Mouse (Mus musculus) erythroblast, embryonic 14.5 days (primary cell): ENCODE results near the gene Gldc. TPM values are rescaled to one million over a fixed set of nuclear protein-coding genes. Genes with fewer than 3 reads are reported as not detected.

ENCODE experiments used
- H3K27me3 ChIP-seq: 2 replicates; pipeline ENCODE4 v1.6.1; 2012; ENCODE audit warnings: inconsistent platforms; ENCODE audit not compliant: control insufficient read depth
- H3K36me3 ChIP-seq: 2 replicates; pipeline ENCODE4 v1.6.1; 2012; ENCODE audit warnings: mild to moderate bottlenecking, inconsistent platforms; ENCODE audit not compliant: control insufficient read depth
- H3K4me1 ChIP-seq: 2 replicates; pipeline ENCODE4 v1.6.1; 2012; ENCODE audit warnings: inconsistent platforms; ENCODE audit not compliant: control insufficient read depth
- H3K4me3 ChIP-seq: replicated peaks from 2 replicates; pipeline ENCODE3; 2012; ENCODE audit warnings: moderate library complexity, mild to moderate bottlenecking, inconsistent platforms
- H3K9me3 ChIP-seq: 2 replicates; pipeline ENCODE4 v1.6.1; 2012; ENCODE audit warnings: low read length, inconsistent platforms, mixed read lengths; ENCODE audit not compliant: control insufficient read depth
- GATA1 ChIP-seq: IDR thresholded peaks from 2 replicates; pipeline ENCODE4 v1.6.1; 2012; ENCODE audit warnings: low read length, inconsistent platforms, mixed read lengths
- TAL1 ChIP-seq: IDR thresholded peaks from 3 replicates; pipeline ENCODE4 v1.6.1; 2012; ENCODE audit warnings: low read length, inconsistent platforms, mixed read lengths
- polyA plus RNA-seq: library from polyadenylated mRNA; stranded (reverse); fragments of >175 nt; gene quantifications from 2 replicates; pipeline ENCODE4 v1.2.3, GENCODE M21; 2012

The Gldc gene
- polyA plus RNA-seq, 1 experiment = 0.03 TPM

DNA sequence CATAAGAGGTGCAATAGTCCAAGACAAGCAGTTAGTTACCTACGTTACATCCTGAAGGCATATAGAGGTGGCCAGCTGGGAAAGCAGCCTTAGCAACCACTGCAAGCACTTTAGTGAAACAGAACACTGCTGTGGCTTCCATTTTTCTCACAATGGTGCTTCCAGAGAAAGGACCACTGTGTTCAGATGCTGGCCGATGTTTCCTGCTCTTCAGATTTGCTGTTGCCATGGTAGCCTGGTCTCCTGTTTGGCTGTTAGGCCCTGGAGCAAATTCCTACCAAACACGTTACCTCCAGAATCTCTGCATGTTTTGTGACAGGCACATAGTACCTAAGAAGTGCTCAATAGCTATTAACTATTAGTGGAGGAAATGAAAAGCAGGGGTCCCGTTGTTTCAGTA lies 78.2 kb downstream of the Gldc start:
- Histone ChIP-seq H3K4me1 (no peaks in the 10 kb centered on the region), H3K4me3 (no peak overlapping the region), H3K27me3 (no peaks in the 10 kb centered on the region), H3K36me3 (peaks cover 77% of the 10 kb centered on the region), H3K9me3 (peaks cover 22% of the 10 kb centered on the region)
- TF ChIP-seq GATA1 (no peak), TAL1 (no peak)

DNA sequence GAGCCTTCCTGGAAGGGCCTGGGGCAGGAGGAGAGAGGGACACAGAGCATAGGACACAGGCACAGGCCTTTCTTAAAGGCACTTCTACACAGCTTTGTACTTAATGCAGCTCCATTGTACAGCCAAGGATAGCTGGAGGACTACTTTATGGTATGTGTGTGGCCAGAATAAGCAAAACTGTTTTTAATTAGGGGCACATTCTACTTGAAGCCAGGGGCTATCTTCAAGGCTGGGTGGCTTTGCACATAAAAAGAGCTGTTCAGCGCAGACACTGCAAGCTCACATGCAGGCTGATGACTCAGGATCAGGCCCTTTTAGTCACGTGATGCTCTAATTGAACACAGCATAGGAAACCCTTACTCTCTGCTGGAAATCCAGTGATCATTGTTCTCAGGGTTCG lies 79.0 kb downstream of the Gldc start:
- Histone ChIP-seq H3K9me3 (peaks cover 22% of the 10 kb centered on the region), H3K4me3 (no peak overlapping the region), H3K36me3 (peaks cover 85% of the 10 kb centered on the region), H3K4me1 (no peaks in the 10 kb centered on the region), H3K27me3 (no peaks in the 10 kb centered on the region)
- TF ChIP-seq TAL1 (no peak), GATA1 (no peak)

DNA sequence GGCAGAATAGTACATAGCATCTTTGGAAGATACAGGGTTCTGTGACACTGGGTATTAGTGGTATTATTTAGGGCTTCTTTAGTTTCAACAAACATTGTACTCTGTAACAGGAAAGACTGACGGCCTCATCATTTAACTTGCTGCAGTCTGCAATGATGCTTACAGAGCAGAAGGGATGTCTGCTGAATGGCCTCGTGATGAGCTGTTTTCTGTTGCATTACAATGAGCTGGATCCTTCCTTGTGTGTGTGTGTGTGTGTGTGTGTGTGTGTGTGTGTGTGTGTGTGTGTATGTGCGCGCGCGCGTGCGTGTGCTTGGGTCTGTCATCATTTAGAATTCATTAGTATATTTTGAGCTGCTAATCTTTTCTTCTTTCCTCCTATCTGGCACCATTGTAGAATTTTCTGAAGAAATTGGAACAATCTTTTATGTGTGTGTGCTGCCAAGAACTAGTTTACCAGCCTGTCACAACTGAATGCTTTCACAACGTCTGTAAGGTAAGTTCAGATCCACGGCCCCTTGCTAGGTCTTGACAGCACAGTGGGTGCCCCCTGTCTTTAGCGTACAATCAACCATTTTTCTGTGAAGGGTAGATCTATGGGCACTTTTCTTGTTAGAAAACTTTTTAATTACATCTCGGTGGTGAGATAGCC lies 83.5 kb downstream of the Gldc start:
- Histone ChIP-seq H3K9me3 (no peaks in the 10 kb centered on the region), H3K4me3 (no peak overlapping the region), H3K27me3 (no peaks in the 10 kb centered on the region), H3K36me3 (peaks cover 98% of the 10 kb centered on the region), H3K4me1 (no peaks in the 10 kb centered on the region)
- no peak for TF ChIP-seq TAL1
- TF ChIP-seq GATA1 = no peak

DNA sequence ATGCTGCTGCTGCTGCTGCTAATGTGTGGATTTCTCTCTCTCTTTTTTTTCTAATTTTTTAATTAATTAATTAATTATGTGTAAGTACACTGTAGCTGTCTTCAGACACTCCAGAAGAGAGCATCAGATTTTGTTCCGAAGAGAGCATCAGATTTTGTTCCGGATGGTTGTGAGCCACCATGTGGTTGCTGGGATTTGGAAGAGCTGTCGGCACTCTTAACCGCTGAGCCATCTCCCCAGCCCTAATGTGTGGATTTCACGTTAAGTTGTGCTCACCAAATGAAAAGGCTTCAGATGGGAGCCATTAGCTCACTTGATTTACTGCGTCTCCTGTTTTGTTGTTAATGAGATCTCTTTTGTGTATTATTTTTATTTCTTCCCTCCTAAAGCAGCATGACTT lies 85.1 kb downstream of the Gldc start:
- H3K36me3 ChIP-seq = peaks cover 96% of the 10 kb centered on the region
- TF ChIP-seq GATA1 (no peak), TAL1 (no peak)
- no peaks in the 10 kb centered on the region for H3K27me3 ChIP-seq
- H3K4me1 ChIP-seq = no peaks in the 10 kb centered on the region
- H3K9me3 ChIP-seq = no peaks in the 10 kb centered on the region
- no peak overlapping the region for H3K4me3 ChIP-seq

DNA sequence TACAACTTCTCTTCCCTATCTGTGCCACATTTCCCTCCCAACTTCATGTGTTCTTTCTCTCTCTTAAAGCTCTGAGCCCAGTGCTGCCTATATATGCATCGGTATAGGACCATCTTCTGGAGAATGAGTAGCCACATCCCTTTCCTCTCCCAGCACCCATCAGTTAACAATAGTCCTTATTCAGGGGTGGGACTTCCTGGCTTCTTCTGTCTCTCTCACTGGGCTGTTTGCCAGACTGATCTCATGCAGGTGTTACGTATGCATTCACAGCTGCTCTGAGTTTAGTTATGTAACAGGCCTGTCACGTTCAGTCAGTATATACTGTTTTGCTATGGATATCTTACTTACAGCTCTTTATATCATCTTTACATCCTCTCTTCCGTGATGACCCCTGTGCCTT lies 109.4 kb downstream of the Gldc start:
- TF ChIP-seq GATA1 (no peak), TAL1 (no peak)
- H3K9me3 ChIP-seq = no peaks in the 10 kb centered on the region
- peaks cover 57% of the 10 kb centered on the region for H3K36me3 ChIP-seq
- no peak overlapping the region for H3K4me3 ChIP-seq
- no peaks in the 10 kb centered on the region for H3K27me3 ChIP-seq
- H3K4me1 ChIP-seq = no peaks in the 10 kb centered on the region

DNA sequence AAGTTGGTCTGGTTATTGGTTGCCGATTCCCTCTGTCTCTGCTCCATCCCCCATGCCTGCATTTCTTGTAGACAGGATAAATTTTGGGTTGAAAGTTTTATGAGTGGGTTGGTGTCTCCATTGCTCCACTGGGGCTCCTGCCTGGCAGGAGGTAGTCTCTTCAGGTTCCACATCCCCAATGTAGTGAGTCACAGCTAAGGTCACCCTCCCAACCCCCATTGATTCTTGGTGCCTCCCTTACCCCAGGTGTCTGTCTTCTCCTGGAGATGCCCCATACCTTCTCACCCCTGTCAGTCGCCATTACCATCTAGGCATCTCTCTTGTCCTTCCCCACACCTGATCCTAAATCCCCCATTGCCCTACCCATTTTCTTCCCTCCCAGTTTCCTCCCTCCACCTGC lies 121.0 kb downstream of the Gldc start:
- Histone ChIP-seq H3K36me3 (peaks cover 51% of the 10 kb centered on the region), H3K9me3 (no peaks in the 10 kb centered on the region), H3K27me3 (no peaks in the 10 kb centered on the region), H3K4me3 (no peak overlapping the region), H3K4me1 (peaks cover 43% of the 10 kb centered on the region)
- no peak for TF ChIP-seq TAL1
- TF ChIP-seq GATA1 = no peak

DNA sequence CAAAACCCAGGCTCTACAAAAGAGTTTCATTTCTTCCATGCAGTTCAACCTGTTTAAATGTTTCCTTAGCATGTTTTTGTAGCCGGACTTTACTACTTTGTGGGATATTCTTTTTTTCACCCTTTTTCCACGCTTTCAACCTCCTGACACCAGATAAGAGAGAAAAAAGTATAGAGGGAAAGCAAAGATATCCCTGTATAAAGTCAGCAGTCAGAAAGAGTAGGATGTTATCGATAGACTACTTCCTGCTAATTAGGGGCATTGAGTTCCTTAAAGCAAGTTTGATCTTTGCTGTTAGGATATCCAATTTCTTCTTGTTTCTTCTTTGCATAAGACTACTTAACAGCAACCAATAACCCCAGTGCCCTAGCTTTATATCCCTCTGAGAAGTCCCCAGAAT lies 123.8 kb downstream of the Gldc start:
- Histone ChIP-seq H3K4me3 (no peak overlapping the region), H3K9me3 (peaks cover 4% of the 10 kb centered on the region; the same call in 1 of the 2 replicates), H3K4me1 (peaks cover 54% of the 10 kb centered on the region), H3K36me3 (peaks cover 56% of the 10 kb centered on the region), H3K27me3 (no peaks in the 10 kb centered on the region)
- TF ChIP-seq GATA1 (no peak), TAL1 (no peak)

DNA sequence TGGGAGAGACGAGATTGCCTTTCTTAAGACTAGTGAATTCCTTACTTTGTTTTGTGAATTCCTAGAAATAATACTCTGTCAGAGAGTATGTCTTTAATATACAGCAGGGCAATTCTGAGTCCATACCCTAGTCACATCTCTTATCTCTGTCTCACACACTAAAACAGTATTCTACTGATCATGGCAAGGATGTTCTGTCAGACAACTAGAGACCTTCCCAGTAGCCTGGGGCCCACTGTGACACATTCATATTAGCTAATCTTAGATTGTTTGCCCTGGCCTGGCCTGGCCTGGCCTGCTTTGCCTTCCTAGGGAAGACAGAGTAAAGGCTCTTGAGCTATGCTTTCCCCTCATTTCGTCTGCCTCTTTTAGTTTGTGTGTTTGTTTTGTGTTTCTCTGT lies 124.6 kb downstream of the Gldc start:
- no peaks in the 10 kb centered on the region for H3K27me3 ChIP-seq
- TF ChIP-seq TAL1 (no peak), GATA1 (no peak)
- H3K36me3 ChIP-seq = peaks cover 60% of the 10 kb centered on the region
- peak overlapping the region; percentile 33 for H3K4me3 ChIP-seq
- H3K9me3 ChIP-seq = peaks cover 4% of the 10 kb centered on the region; the same call in 1 of the 2 replicates
- peaks cover 54% of the 10 kb centered on the region for H3K4me1 ChIP-seq

Other genes starting within 250 kb of the Gldc start
- not detected in 2 replicates for gene Trpd52l3, start 171.6 kb downstream of the Gldc start, polyA plus RNA-seq
- 0.94 and 1.1 TPM in 2 replicates for gene Uhrf2, start 144.9 kb downstream of the Gldc start, polyA plus RNA-seq
- 0.05 TPM in 1 of 2 replicates, not detected in the other for gene Mbl2, start 57.5 kb upstream of the Gldc start, polyA plus RNA-seq